Mouse (Mus musculus) embryonic stem cell, embryonic (primary cell): ENCODE results near the gene Lrch4.

ENCODE experiments used
- CTCF ChIA-PET, 4 experiments: fragments of 300-600 bp in 2 of 4; fragments of 350-600 bp in 2 of 4; sonication (Branson Sonifier 250); formaldehyde crosslinking; loops; one replicate each; lab custom pipeline; 2022; ENCODE audit warnings: inconsistent platforms in 2 of 4; lab: Charles Lee
- POLR2A ChIA-PET, 4 experiments: fragments of 300-600 bp in 2 of 4; fragments of 350-600 bp in 2 of 4; sonication (Branson Sonifier 250); formaldehyde crosslinking; loops; one replicate each; lab custom pipeline; 2022; ENCODE audit warnings: antibody characterized with exemption in 4 of 4, inconsistent platforms in 1 of 4; lab: Charles Lee

The Lrch4 gene

GRCm38 (mm10) chr5:137628498-137629305 lies at the start of gene Lrch4, which contains the start of the genes Fbxo24 and Gm20605:
Gene Lrch4 (plus strand): TSS chr5:137629121.
Gene Fbxo24 (minus strand): TSS chr5:137629002.
Gene Gm20605 (plus strand): TSS chr5:137629175.
- POLR2A ChIA-PET = interaction anchor here in 3 of 4 experiments (0.5 to 13.0 kb wide), 40 partner anchors 7 to 680 kb away, joined by 3 to 163 read pairs (median 4); partner anchors contain the start of genes Pcolce (in 3 of the 3), Sap25 (in 3 of the 3), Pop7 (in 2 of the 3) and Actl6b (in 1 of the 3)
- CTCF ChIA-PET = interaction anchor here (0.5 to 5.1 kb wide), 17 partner anchors 12 to 1719 kb away, joined by 3 to 70 read pairs (median 4); partner anchors contain the start of genes Sap25 (in 4 of the 4), Epo (in 1 of the 4), Pcolce (in 1 of the 4) and Pop7 (in 1 of the 4)

- ChIA-PET CTCF (no interaction called here), POLR2A (interaction anchor here in 2 of 4 experiments (0.6 kb wide), 2 partner anchors 11 to 632 kb away, joined by 3 read pairs; no protein-coding TSS in a partner anchor)
Observed at GRCm38 (mm10) chr5:137580246-137580645, 48.7 kb upstream of the Lrch4 start.

- POLR2A ChIA-PET = interaction anchor here in 2 of 4 experiments (0.6 to 1.6 kb wide), 3 partner anchors 8 to 59 kb away, joined by 3 to 4 read pairs (median 4); partner anchors contain the start of gene Tfr2 (in 1 of the 2)
- CTCF ChIA-PET = interaction anchor here in 1 of 4 experiments (0.6 to 1.0 kb wide), 3 partner anchors 29 to 303 kb away, joined by 3 to 4 read pairs (median 3); partner anchors contain the start of genes Actl6b and Gigyf1
Observed at GRCm38 (mm10) chr5:137582702-137583101, 46.2 kb upstream of the Lrch4 start.

- POLR2A ChIA-PET = interaction anchor here in 2 of 4 experiments (1.1 to 1.6 kb wide), 2 partner anchors 42 to 60 kb away, joined by 3 read pairs; no protein-coding TSS in a partner anchor
Observed at GRCm38 (mm10) chr5:137583670-137584169, 45.2 kb upstream of the Lrch4 start.

GRCm38 (mm10) chr5:137584976-137585375 lies 43.9 kb upstream of the Lrch4 start:
- ChIA-PET POLR2A (interaction anchor here in 2 of 4 experiments (0.6 to 1.3 kb wide), 5 partner anchors 28 to 140 kb away, joined by 3 to 5 read pairs (median 3); no protein-coding TSS in a partner anchor), CTCF (interaction anchor here in 1 of 4 experiments (1.2 kb wide), 1 partner anchor 11 kb away, joined by 3 read pairs; no protein-coding TSS in a partner anchor)

More at GRCm38 (mm10) chr5:137583670-137584169, 45.2 kb upstream of the Lrch4 start:
- CTCF ChIA-PET = interaction anchor here in 2 of 4 experiments (0.6 to 1.3 kb wide), 5 partner anchors 9 to 526 kb away, joined by 3 to 5 read pairs (median 4); partner anchors contain the start of genes Actl6b (in 1 of the 2) and Gigyf1 (in 1 of the 2)

- CTCF ChIA-PET = interaction anchor here in 3 of 4 experiments (0.6 to 1.7 kb wide), 5 partner anchors 10 to 511 kb away, joined by 3 to 5 read pairs (median 3); partner anchors contain the start of gene Actl6b (in 1 of the 3)
Observed at GRCm38 (mm10) chr5:137590507-137590906, 38.4 kb upstream of the Lrch4 start.

GRCm38 (mm10) chr5:137595921-137596320 lies 33.0 kb upstream of the Lrch4 start:
- ChIA-PET POLR2A (interaction anchor here in 3 of 4 experiments (0.5 to 1.7 kb wide), 12 partner anchors 9 to 190 kb away, joined by 3 to 8 read pairs (median 4); partner anchors contain the start of gene Pop7 (in 1 of the 3)), CTCF (interaction anchor here in 3 of 4 experiments (0.5 to 1.9 kb wide), 7 partner anchors 8 to 783 kb away, joined by 3 to 17 read pairs (median 3); partner anchors contain the start of genes Gigyf1 (in 1 of the 3) and Sap25 (in 1 of the 3))

More at GRCm38 (mm10) chr5:137590507-137590906, 38.4 kb upstream of the Lrch4 start:
- POLR2A ChIA-PET = interaction anchor here in 2 of 4 experiments (0.7 to 1.2 kb wide), 3 partner anchors 8 to 16 kb away, joined by 4 read pairs; partner anchors contain the start of gene Mospd3 (in 1 of the 2)

- CTCF ChIA-PET = interaction anchor here in 3 of 4 experiments (0.6 to 1.9 kb wide), 5 partner anchors 11 to 784 kb away, joined by 3 to 6 read pairs (median 3); partner anchors contain the start of genes Gigyf1 (in 1 of the 3) and Sap25 (in 1 of the 3)
- POLR2A ChIA-PET = interaction anchor here in 3 of 4 experiments (0.9 to 2.2 kb wide), 15 partner anchors 10 to 189 kb away, joined by 3 to 11 read pairs (median 4); partner anchors contain the start of genes Fbxo24 (in 1 of the 3), Gm20605 (in 1 of the 3), Lrch4 (in 1 of the 3) and Pop7 (in 1 of the 3)
Observed at GRCm38 (mm10) chr5:137596601-137597261, 32.2 kb upstream of the Lrch4 start.

- ChIA-PET POLR2A (interaction anchor here (0.7 to 2.2 kb wide), 15 partner anchors 11 to 215 kb away, joined by 3 to 11 read pairs (median 3); partner anchors contain the start of genes Fbxo24 (in 2 of the 4), Lrch4 (in 2 of the 4), Gm20605 (in 1 of the 4) and Pop7 (in 1 of the 4)), CTCF (interaction anchor here in 1 of 4 experiments (1.9 kb wide), 1 partner anchor 23 kb away, joined by 6 read pairs; no protein-coding TSS in a partner anchor)
Observed at GRCm38 (mm10) chr5:137597625-137598024, 31.3 kb upstream of the Lrch4 start.

- ChIA-PET POLR2A (interaction anchor here (0.7 to 2.2 kb wide), 12 partner anchors 10 to 216 kb away, joined by 3 to 11 read pairs (median 3); partner anchors contain the start of genes Fbxo24 (in 2 of the 4), Lrch4 (in 2 of the 4), Gm20605 (in 1 of the 4) and Pop7 (in 1 of the 4)), CTCF (interaction anchor here in 1 of 4 experiments (0.6 kb wide), 1 partner anchor 68 kb away, joined by 5 read pairs; no protein-coding TSS in a partner anchor)
Observed at GRCm38 (mm10) chr5:137598100-137598826, 30.7 kb upstream of the Lrch4 start.

- POLR2A ChIA-PET = interaction anchor here (0.7 to 3.0 kb wide), 29 partner anchors 9 to 554 kb away, joined by 3 to 40 read pairs (median 4); partner anchors contain the start of genes Pcolce (in 3 of the 4), Ap1s1 (in 1 of the 4), Fbxo24 (in 1 of the 4) and Gm20605 (in 1 of the 4)
- CTCF ChIA-PET = interaction anchor here (0.6 to 1.5 kb wide), 7 partner anchors 9 to 97 kb away, joined by 3 to 7 read pairs (median 4); partner anchors contain the start of gene Pop7 (in 1 of the 4)
Observed at GRCm38 (mm10) chr5:137599600-137599999, 29.3 kb upstream of the Lrch4 start.

- CTCF ChIA-PET = interaction anchor here (0.5 to 1.5 kb wide), 15 partner anchors 10 to 373 kb away, joined by 3 to 7 read pairs (median 3); partner anchors contain the start of genes Fbxo24 (in 1 of the 4), Lrch4 (in 1 of the 4) and Pop7 (in 1 of the 4)
- POLR2A ChIA-PET = interaction anchor here (0.7 to 3.0 kb wide), 49 partner anchors 8 to 555 kb away, joined by 3 to 40 read pairs (median 4); partner anchors contain the start of genes Pcolce (in 3 of the 4), Gm20605 (in 2 of the 4), Pop7 (in 2 of the 4) and Ap1s1 (in 1 of the 4)
Observed at GRCm38 (mm10) chr5:137600281-137600618, 28.7 kb upstream of the Lrch4 start.

GRCm38 (mm10) chr5:137600619-137601364 lies 28.1 kb upstream of the Lrch4 start, which contains the start of gene Mospd3:
Gene Mospd3 (minus strand): TSS chr5:137601058.
- ChIA-PET POLR2A (interaction anchor here (0.6 to 3.0 kb wide), 51 partner anchors 8 to 555 kb away, joined by 3 to 40 read pairs (median 4); partner anchors contain the start of genes Pcolce (in 3 of the 4), Fbxo24 (in 2 of the 4), Gm20605 (in 2 of the 4) and Pop7 (in 2 of the 4)), CTCF (interaction anchor here (0.5 to 1.5 kb wide), 13 partner anchors 10 to 373 kb away, joined by 3 to 8 read pairs (median 4); partner anchors contain the start of genes Fbxo24 (in 1 of the 4), Lrch4 (in 1 of the 4) and Pop7 (in 1 of the 4))

GRCm38 (mm10) chr5:137601365-137601729 lies 27.6 kb upstream of the Lrch4 start:
- POLR2A ChIA-PET = interaction anchor here in 3 of 4 experiments (0.6 to 3.0 kb wide), 12 partner anchors 9 to 489 kb away, joined by 3 to 40 read pairs (median 4); partner anchors contain the start of genes Fbxo24 (in 2 of the 3), Gm20605 (in 1 of the 3), Lrch4 (in 1 of the 3) and Pcolce (in 1 of the 3)

More at GRCm38 (mm10) chr5:137601365-137601729, 27.6 kb upstream of the Lrch4 start:
- CTCF ChIA-PET = interaction anchor here in 1 of 4 experiments (0.8 kb wide), 1 partner anchor 34 kb away, joined by 4 read pairs; no protein-coding TSS in a partner anchor
